Mouse (Mus musculus): Measurements from ENCODE around the gene Knop1. TPM values are rescaled to one million over a fixed set of nuclear protein-coding genes. Genes with fewer than 3 reads are reported as not detected.

The Knop1 gene
- total and polyA plus RNA-seq, 3 experiments, result 28.1 to 60.9 (median 35.0) TPM

DNA sequence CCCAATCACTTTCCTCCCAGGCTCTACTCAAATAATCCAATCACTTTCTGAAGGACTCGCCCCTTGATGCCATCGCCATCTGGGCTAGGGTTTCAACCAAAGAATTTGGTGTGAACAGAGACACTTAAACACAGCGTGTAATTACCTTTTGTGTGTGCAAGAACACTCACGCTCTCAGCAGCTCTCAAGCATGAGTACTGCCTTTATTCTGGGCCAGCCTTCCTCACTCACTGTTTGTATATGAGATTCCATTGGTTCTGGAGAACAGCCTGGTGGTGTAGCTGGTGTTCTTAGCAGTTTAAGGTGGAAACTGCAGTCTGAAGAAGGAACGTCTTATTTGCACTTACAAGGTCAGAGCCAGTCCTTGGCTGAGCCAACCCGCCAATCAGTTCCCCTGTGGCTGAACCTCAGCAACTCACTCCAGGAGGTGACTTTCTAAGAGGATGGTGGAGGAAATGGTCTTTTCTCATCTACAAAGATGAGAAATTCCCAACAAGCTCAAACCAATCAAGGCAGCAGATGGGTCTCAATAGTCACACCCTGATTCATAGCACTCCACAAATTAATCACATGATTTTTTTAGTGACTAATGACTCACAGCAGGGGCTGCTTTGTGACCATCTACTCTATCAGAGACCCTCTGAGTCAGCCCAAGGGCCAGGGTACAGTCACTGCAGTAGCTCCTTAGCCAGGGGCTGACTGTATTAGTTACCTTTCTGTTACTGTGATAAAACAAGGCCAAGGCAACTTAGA, 31.4 kb upstream of the Knop1 start:
- no peak for TF ChIP-seq SIN3A (IDR thresholded peaks at IDR 0.05; ENCODE audit: low read length)
- TF ChIP-seq CTCF (conservative IDR thresholded peaks at IDR 0.05 in 1 of 2, IDR thresholded peaks at IDR 0.05 in 1 of 2; ENCODE audit: low read depth in 2 of 2, low read length in 2 of 2), result no peak
- no peak for TF ChIP-seq TBP (conservative IDR thresholded peaks at IDR 0.05; ENCODE audit: low read depth, low read length)
- no peak for TF ChIP-seq MXI1 (IDR thresholded peaks at IDR 0.05; ENCODE audit: low read depth, low read length)
- no peak for TF ChIP-seq E2F4 (IDR thresholded peaks at IDR 0.05; ENCODE audit: insufficient replicate concordance, low read depth, low read length)
- no peak for TF ChIP-seq MAFK (IDR thresholded peaks at IDR 0.05; ENCODE audit: insufficient replicate concordance, low read length)
- no peak for TF ChIP-seq MYC (IDR thresholded peaks at IDR 0.05; ENCODE audit: low read depth, low read length)
- TF ChIP-seq POLR2A (IDR thresholded peaks at IDR 0.05; ENCODE audit: low read depth, low read length), result no peak
- TF ChIP-seq CHD1 (IDR thresholded peaks at IDR 0.05; ENCODE audit: low read depth, low read length), result no peak
- TF ChIP-seq ZNF384 (IDR thresholded peaks at IDR 0.05; ENCODE audit: low read depth, low read length), result no peak
- no peak for TF ChIP-seq POLR2AphosphoS2 (IDR thresholded peaks at IDR 0.05; ENCODE audit: low read depth, low read length)
- in situ Hi-C loops (cut with MboI; ENCODE audit: low pct_ligation_motif_present, low pct_unique_long_range_greater_than_20kb, low sequenced_read_pairs) (no loop called here), dilution Hi-C loops (cut with MboI; ENCODE audit: extremely low pct_ligation_motif_present, extremely low pct_unique_long_range_greater_than_20kb, low sequenced_read_pairs) (no loop called here)
- no peak for DNase-seq (ENCODE audit: extremely low read depth)
- Histone ChIP-seq H3K4me1 (ENCODE audit: control insufficient read depth in 1 of 2, insufficient read depth in 2 of 2) (no peaks in the 10 kb centered on the region), H3K9ac (ENCODE audit: insufficient read depth, low read depth) (no peak overlapping the region), H3K4me3 (replicated peaks in 1 of 3; ENCODE audit: low read depth in 2 of 3, low read length in 2 of 3, poor library complexity in 1 of 3) (no peak overlapping the region), H3K27me3 (replicated peaks) (no peaks in the 10 kb centered on the region), H3K27ac (ENCODE audit: insufficient read depth, low read depth) (no peak overlapping the region), H3K79me2 (replicated peaks; ENCODE audit: control insufficient read depth, extremely low read depth, insufficient read depth, poor library complexity, severe bottlenecking) (no peaks in the 10 kb centered on the region), H3K9me3 (replicated peaks; ENCODE audit: low read length) (no peaks in the 10 kb centered on the region), H3K4me2 (ENCODE audit: insufficient read depth, low read depth, poor library complexity, severe bottlenecking) (no peak overlapping the region), H3K36me3 (replicated peaks in 1 of 2; ENCODE audit: control insufficient read depth in 1 of 2, insufficient read depth in 1 of 2, low read length in 1 of 2) (no peaks in the 10 kb centered on the region)

DNA sequence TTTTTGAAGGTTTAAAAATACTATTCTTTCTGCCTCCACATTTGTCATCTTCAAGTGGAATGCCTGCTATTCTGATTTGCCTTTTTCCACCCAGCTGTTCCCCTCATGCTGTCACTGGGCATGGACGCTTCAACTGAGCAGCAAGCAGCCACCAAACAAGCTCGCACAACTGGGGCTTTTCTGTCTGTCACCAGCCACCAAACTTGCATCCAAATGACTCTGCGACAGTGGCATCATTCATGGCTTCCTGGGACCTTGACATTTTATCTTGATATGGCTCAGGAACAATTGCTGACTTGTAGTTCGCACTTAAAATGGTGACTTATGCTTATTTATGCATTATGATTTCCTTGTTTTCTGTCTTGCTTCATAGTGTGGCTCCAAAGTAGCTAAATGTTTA, 28.9 kb upstream of the Knop1 start:
- H3K27me3 ChIP-seq (replicated peaks), result no peaks in the 10 kb centered on the region

More for the DNA sequence above, 28.9 kb upstream of the Knop1 start:
- Histone ChIP-seq H3K9me3 (replicated peaks; ENCODE audit: low read length) (no peaks in the 10 kb centered on the region), H3K4me3 (replicated peaks in 1 of 3; ENCODE audit: low read depth in 2 of 3, low read length in 2 of 3, poor library complexity in 1 of 3) (no peak overlapping the region), H3K4me1 (ENCODE audit: control insufficient read depth in 1 of 2, insufficient read depth in 2 of 2) (no peaks in the 10 kb centered on the region), H3K79me2 (replicated peaks; ENCODE audit: control insufficient read depth, extremely low read depth, insufficient read depth, poor library complexity, severe bottlenecking) (no peaks in the 10 kb centered on the region), H3K4me2 (ENCODE audit: insufficient read depth, low read depth, poor library complexity, severe bottlenecking) (no peak overlapping the region), H3K27ac (ENCODE audit: insufficient read depth, low read depth) (no peak overlapping the region), H3K9ac (ENCODE audit: insufficient read depth, low read depth) (no peak overlapping the region), H3K36me3 (replicated peaks in 1 of 2; ENCODE audit: control insufficient read depth in 1 of 2, insufficient read depth in 1 of 2, low read length in 1 of 2) (no peaks in the 10 kb centered on the region)
- no peak for TF ChIP-seq BHLHE40 (IDR thresholded peaks at IDR 0.05; ENCODE audit: low read depth, low read length)
- no peak for TF ChIP-seq E2F4 (IDR thresholded peaks at IDR 0.05; ENCODE audit: insufficient replicate concordance, low read depth, low read length)
- TF ChIP-seq MYC (IDR thresholded peaks at IDR 0.05; ENCODE audit: low read depth, low read length), result no peak
- no peak for TF ChIP-seq CHD2 (IDR thresholded peaks at IDR 0.05; ENCODE audit: low read length)
- TF ChIP-seq MXI1 (IDR thresholded peaks at IDR 0.05; ENCODE audit: low read depth, low read length), result no peak
- TF ChIP-seq EP300 (IDR thresholded peaks at IDR 0.05; ENCODE audit: low read length), result no peak
- no peak for TF ChIP-seq IRF4 (IDR thresholded peaks at IDR 0.05; ENCODE audit: low read depth, low read length)
- no peak for TF ChIP-seq GABPA (IDR thresholded peaks at IDR 0.05; ENCODE audit: insufficient replicate concordance, low read depth, low read length)
- no peak for TF ChIP-seq RAD21 (IDR thresholded peaks at IDR 0.05; ENCODE audit: low read depth, low read length)
- no peak for TF ChIP-seq JUND (conservative IDR thresholded peaks at IDR 0.05; ENCODE audit: low read depth, low read length)
- no peak for DNase-seq (ENCODE audit: extremely low read depth)
- dilution Hi-C loops (cut with MboI; ENCODE audit: extremely low pct_ligation_motif_present, extremely low pct_unique_long_range_greater_than_20kb, low sequenced_read_pairs) (no loop called here), in situ Hi-C loops (cut with MboI; ENCODE audit: low pct_ligation_motif_present, low pct_unique_long_range_greater_than_20kb, low sequenced_read_pairs) (no loop called here)
